Mouse (Mus musculus): ENCODE data around the gene Cfap221. TPM values are rescaled to one million over a fixed set of nuclear protein-coding genes. Genes with fewer than 3 reads are reported as not detected.
A peak's percentile ranks its signal among the peaks of the same experiment; 100 is the strongest.

Gene Cfap221
- polyA plus RNA-seq, 1 experiment: not detected

- no peaks in the 10 kb centered on the region for H3K27me3 ChIP-seq (ENCODE audit: control insufficient read depth)
- H3K4me1 ChIP-seq (ENCODE audit: control insufficient read depth): no peaks in the 10 kb centered on the region
- H3K36me3 ChIP-seq (ENCODE audit: control insufficient read depth): no peaks in the 10 kb centered on the region
- no peak overlapping the region for H3K4me3 ChIP-seq (replicated peaks)
- H3K9me3 ChIP-seq (ENCODE audit: control insufficient read depth, low read length): no peaks in the 10 kb centered on the region
- TF ChIP-seq GATA1 (IDR thresholded peaks at IDR 0.05; ENCODE audit: low read length) (no peak), TAL1 (IDR thresholded peaks at IDR 0.05; ENCODE audit: low read length) (no peak)
Observed at GRCm38 (mm10) chr1:119929715-119930114, 67.3 kb downstream of the Cfap221 start.

GRCm38 (mm10) chr1:119919299-119919698, 77.7 kb downstream of the Cfap221 start:
- TF ChIP-seq TAL1 (IDR thresholded peaks at IDR 0.05; ENCODE audit: low read length) (no peak), GATA1 (IDR thresholded peaks at IDR 0.05; ENCODE audit: low read length) (no peak)
- H3K4me1 ChIP-seq (ENCODE audit: control insufficient read depth): peaks cover 7% of the 10 kb centered on the region
- H3K27me3 ChIP-seq (ENCODE audit: control insufficient read depth): no peaks in the 10 kb centered on the region
- no peaks in the 10 kb centered on the region for H3K36me3 ChIP-seq (ENCODE audit: control insufficient read depth)
- H3K9me3 ChIP-seq (ENCODE audit: control insufficient read depth, low read length): no peaks in the 10 kb centered on the region
- no peak overlapping the region for H3K4me3 ChIP-seq (replicated peaks)

GRCm38 (mm10) chr1:119916823-119917371, 80.1 kb downstream of the Cfap221 start:
- H3K9me3 ChIP-seq (ENCODE audit: control insufficient read depth, low read length): no peaks in the 10 kb centered on the region
- no peaks in the 10 kb centered on the region for H3K27me3 ChIP-seq (ENCODE audit: control insufficient read depth)
- H3K4me3 ChIP-seq (replicated peaks): no peak overlapping the region
- peaks cover 20% of the 10 kb centered on the region for H3K4me1 ChIP-seq (ENCODE audit: control insufficient read depth)
- no peaks in the 10 kb centered on the region for H3K36me3 ChIP-seq (ENCODE audit: control insufficient read depth)
- no peak for TF ChIP-seq TAL1 (IDR thresholded peaks at IDR 0.05; ENCODE audit: low read length)
- no peak for TF ChIP-seq GATA1 (IDR thresholded peaks at IDR 0.05; ENCODE audit: low read length)

- Histone ChIP-seq H3K36me3 (ENCODE audit: control insufficient read depth) (peaks cover 28% of the 10 kb centered on the region), H3K4me3 (replicated peaks) (peak within 1 kb of the TSS; percentile 80), H3K9me3 (ENCODE audit: control insufficient read depth, low read length) (no peaks in the 10 kb centered on the region)
Observed at GRCm38 (mm10) chr1:119912953-119913814, 83.8 kb downstream of the Cfap221 start, which contains the start of gene Tmem177. Gene Tmem177, minus strand, starts transcription at chr1:119913208.

GRCm38 (mm10) chr1:119907206-119907748, 89.8 kb downstream of the Cfap221 start:
- Histone ChIP-seq H3K4me1 (ENCODE audit: control insufficient read depth) (peaks cover 15% of the 10 kb centered on the region), H3K27me3 (ENCODE audit: control insufficient read depth) (no peaks in the 10 kb centered on the region), H3K9me3 (ENCODE audit: control insufficient read depth, low read length) (no peaks in the 10 kb centered on the region), H3K36me3 (ENCODE audit: control insufficient read depth) (peaks cover 28% of the 10 kb centered on the region), H3K4me3 (replicated peaks) (no peak overlapping the region)
- TF ChIP-seq GATA1 (IDR thresholded peaks at IDR 0.05; ENCODE audit: low read length): no peak
- no peak for TF ChIP-seq TAL1 (IDR thresholded peaks at IDR 0.05; ENCODE audit: low read length)

More at GRCm38 (mm10) chr1:119912953-119913814, 83.8 kb downstream of the Cfap221 start, which contains the start of gene Tmem177:
- TF ChIP-seq GATA1 (IDR thresholded peaks at IDR 0.05; ENCODE audit: low read length) (no peak), TAL1 (IDR thresholded peaks at IDR 0.05; ENCODE audit: low read length) (no peak)
- H3K27me3 ChIP-seq (ENCODE audit: control insufficient read depth): no peaks in the 10 kb centered on the region
- peaks cover 31% of the 10 kb centered on the region for H3K4me1 ChIP-seq (ENCODE audit: control insufficient read depth)

- no peaks in the 10 kb centered on the region; the same call in 1 of the 2 replicates for H3K36me3 ChIP-seq (ENCODE audit: control insufficient read depth)
- no peaks in the 10 kb centered on the region for H3K27me3 ChIP-seq (ENCODE audit: control insufficient read depth)
- no peak overlapping the region for H3K4me3 ChIP-seq (replicated peaks)
- H3K9me3 ChIP-seq (ENCODE audit: control insufficient read depth, low read length): no peaks in the 10 kb centered on the region
- no peaks in the 10 kb centered on the region for H3K4me1 ChIP-seq (ENCODE audit: control insufficient read depth)
- no peak for TF ChIP-seq TAL1 (IDR thresholded peaks at IDR 0.05; ENCODE audit: low read length)
- TF ChIP-seq GATA1 (IDR thresholded peaks at IDR 0.05; ENCODE audit: low read length): no peak
Observed at GRCm38 (mm10) chr1:119903231-119903620, 93.8 kb downstream of the Cfap221 start.

GRCm38 (mm10) chr1:119902551-119903230, 94.3 kb downstream of the Cfap221 start:
- Histone ChIP-seq H3K36me3 (ENCODE audit: control insufficient read depth) (no peaks in the 10 kb centered on the region), H3K4me1 (ENCODE audit: control insufficient read depth) (no peaks in the 10 kb centered on the region), H3K27me3 (ENCODE audit: control insufficient read depth) (no peaks in the 10 kb centered on the region), H3K4me3 (replicated peaks) (no peak overlapping the region), H3K9me3 (ENCODE audit: control insufficient read depth, low read length) (no peaks in the 10 kb centered on the region)
- no peak for TF ChIP-seq GATA1 (IDR thresholded peaks at IDR 0.05; ENCODE audit: low read length)
- TF ChIP-seq TAL1 (IDR thresholded peaks at IDR 0.05; ENCODE audit: low read length): no peak

GRCm38 (mm10) chr1:119899195-119900123, 97.6 kb downstream of the Cfap221 start:
- Histone ChIP-seq H3K36me3 (ENCODE audit: control insufficient read depth) (no peaks in the 10 kb centered on the region), H3K27me3 (ENCODE audit: control insufficient read depth) (no peaks in the 10 kb centered on the region), H3K4me1 (ENCODE audit: control insufficient read depth) (no peaks in the 10 kb centered on the region), H3K4me3 (replicated peaks) (no peak overlapping the region), H3K9me3 (ENCODE audit: control insufficient read depth, low read length) (no peaks in the 10 kb centered on the region)
- TF ChIP-seq GATA1 (IDR thresholded peaks at IDR 0.05; ENCODE audit: low read length) (no peak), TAL1 (IDR thresholded peaks at IDR 0.05; ENCODE audit: low read length) (no peak)

Data from erythroblast, embryonic 14.5 days (primary cell).